Mouse (Mus musculus) heart, postnatal 0 days (tissue): ENCODE results near the gene Slc40a1.

Experiments used
- CTCF ChIP-seq: IDR thresholded peaks from 2 replicates; pipeline ENCODE4 v1.5.1; 2016; ENCODE audit warnings: antibody characterized with exemption, control low read depth, low read depth
- EP300 ChIP-seq: IDR thresholded peaks from 2 replicates; pipeline ENCODE4 v1.6.1; 2016; ENCODE audit warnings: antibody characterized with exemption, low read depth

GRCm38 (mm10) chr1:45868050-45868449, 58.3 kb downstream of the Slc40a1 start:
- TF ChIP-seq EP300 (no peak), CTCF (no peak)
